Mouse (Mus musculus) C2C12 (cell line): Measurements from ENCODE around the gene Hic2. TPM values are rescaled to one million over a fixed set of nuclear protein-coding genes. Genes with fewer than 3 reads are reported as not detected.

Experiments used
- H3K27me3 ChIP-seq: one replicate; pipeline ENCODE4 v1.6.1; 2011; ENCODE audit not compliant: control insufficient read depth, insufficient read depth, insufficient read length
- H3K36me3 ChIP-seq: one replicate; pipeline ENCODE4 v1.6.1; 2011; ENCODE audit not compliant: control insufficient read depth, insufficient read depth
- H3K4me3 ChIP-seq: one replicate; pipeline ENCODE4 v1.5.1; 2011; ENCODE audit warnings: mild to moderate bottlenecking, control low read depth; ENCODE audit not compliant: poor library complexity, insufficient read depth, severe bottlenecking
- H3K79me2 ChIP-seq: one replicate; pipeline ENCODE4 v1.6.1; 2011; ENCODE audit not compliant: control insufficient read depth, insufficient read depth
- H3K79me3 ChIP-seq: one replicate; pipeline ENCODE4 v1.6.1; 2011; ENCODE audit warnings: low read depth, control low read depth
- H3ac ChIP-seq: one replicate; pipeline ENCODE3; 2011; ENCODE audit warnings: low read depth; ENCODE audit not compliant: control insufficient read depth, insufficient read length
- CEBPB ChIP-seq: IDR thresholded peaks from one replicate; pipeline ENCODE4 v1.6.1; 2011; ENCODE audit warnings: low read depth, mild to moderate bottlenecking, control low read depth, moderate library complexity
- CTCF ChIP-seq: IDR thresholded peaks from one replicate; pipeline ENCODE4 v1.5.1; 2011; ENCODE audit not compliant: control insufficient read depth, insufficient read depth, insufficient read length
- FOSL1 ChIP-seq: IDR thresholded peaks from one replicate; pipeline ENCODE4 v1.8.0; 2011; ENCODE audit warnings: mild to moderate bottlenecking, low read length; ENCODE audit not compliant: poor library complexity, insufficient read depth, severe bottlenecking
- MAX ChIP-seq: IDR thresholded peaks from one replicate; pipeline ENCODE4 v1.6.1; 2011; ENCODE audit warnings: mild to moderate bottlenecking, control low read depth
- MYOD1 ChIP-seq: IDR thresholded peaks from one replicate; pipeline ENCODE4 v1.6.1; 2011; ENCODE audit warnings: low read depth; ENCODE audit not compliant: control insufficient read depth, insufficient read length
- MYOG ChIP-seq: IDR thresholded peaks from one replicate; pipeline ENCODE4 v1.6.1; 2011; ENCODE audit not compliant: control insufficient read depth, insufficient read length; ENCODE audit errors: extremely low read depth
- USF1 ChIP-seq: IDR thresholded peaks from one replicate; pipeline ENCODE4 v1.6.1; 2011; ENCODE audit warnings: low read depth, mild to moderate bottlenecking, control low read depth, moderate library complexity
- polyA plus RNA-seq: library from polyadenylated mRNA; unstranded; fragments of >200 nt; fragmentation: generic; extraction: Trizol; gene quantifications from one replicate; pipeline ENCODE4 v1.2.1, GENCODE M21; 2012; ENCODE audit warnings: missing spikeins

The Hic2 gene
- polyA plus RNA-seq, 1 experiment = 1.1 TPM

DNA sequence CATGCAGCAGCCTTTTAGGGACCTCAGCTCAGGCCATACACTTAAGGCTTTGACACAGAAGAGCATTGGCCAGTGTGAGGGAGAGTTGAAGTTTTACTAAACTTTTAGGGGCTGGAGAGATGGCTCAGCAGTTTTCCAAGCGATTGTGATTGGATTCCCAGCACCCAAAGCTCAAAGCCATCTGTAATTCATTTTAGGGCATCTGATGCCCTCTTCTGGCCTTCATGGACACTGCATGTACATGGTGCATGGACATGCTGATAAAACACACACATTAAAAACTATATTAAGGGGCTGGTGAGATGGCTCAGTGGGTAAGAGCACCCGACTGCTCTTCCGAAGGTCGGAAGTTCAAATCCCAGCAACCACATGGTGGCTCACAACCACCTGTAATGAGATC lies 37.8 kb downstream of the Hic2 start:
- Histone ChIP-seq H3K79me3 (no peaks in the 10 kb centered on the region), H3K4me3 (no peak overlapping the region), H3ac (no peak overlapping the region), H3K27me3 (no peaks in the 10 kb centered on the region), H3K79me2 (no peaks in the 10 kb centered on the region), H3K36me3 (no peaks in the 10 kb centered on the region)
- no peak for TF ChIP-seq CTCF
- no peak for TF ChIP-seq MAX
- TF ChIP-seq CEBPB = no peak
- no peak for TF ChIP-seq FOSL1
- TF ChIP-seq MYOG = no peak
- TF ChIP-seq MYOD1 = no peak
- TF ChIP-seq USF1 = no peak

DNA sequence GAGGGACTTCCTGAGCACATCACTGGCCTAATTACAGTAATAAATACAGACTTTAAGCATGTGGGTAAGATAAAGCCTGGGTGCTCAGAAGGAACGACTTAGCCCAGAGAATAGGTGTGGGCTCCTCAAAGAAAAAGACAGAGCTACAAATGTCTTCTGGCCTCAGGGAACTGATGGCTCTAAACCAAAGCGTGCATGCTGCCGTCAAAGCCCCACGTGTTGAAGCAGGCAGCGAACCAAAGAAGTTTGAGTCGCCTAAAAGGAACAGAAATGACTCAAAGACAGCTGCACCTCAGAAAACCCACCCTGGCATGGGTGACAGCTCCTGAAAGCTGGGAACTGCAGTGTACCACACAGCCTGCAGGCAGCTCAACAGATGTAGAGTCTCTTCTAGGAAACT lies 38.5 kb downstream of the Hic2 start:
- Histone ChIP-seq H3K79me3 (no peaks in the 10 kb centered on the region), H3K27me3 (no peaks in the 10 kb centered on the region), H3K4me3 (no peak overlapping the region)

DNA sequence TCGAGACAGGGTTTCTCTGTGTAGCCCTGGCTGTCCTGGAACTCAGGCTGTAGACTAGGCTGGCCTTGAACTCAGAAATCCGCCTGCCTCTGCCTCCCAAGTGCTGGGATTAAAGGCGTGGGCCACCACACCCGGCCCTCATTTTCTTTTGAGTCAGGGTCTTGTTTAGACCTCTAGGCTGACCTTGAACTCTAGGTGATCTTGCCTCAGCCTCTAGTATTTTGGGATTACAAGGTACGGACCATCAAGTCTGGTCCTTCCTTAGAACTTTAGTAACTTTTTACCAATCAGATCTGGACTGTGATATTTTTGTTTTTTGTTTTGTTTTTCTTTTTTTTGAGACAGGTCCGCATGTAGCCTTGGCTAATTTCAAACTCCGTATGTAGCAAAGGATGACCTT lies 42.3 kb downstream of the Hic2 start, which contains the start of gene Tmem191c:
Gene Tmem191c (plus strand): TSS at position 357 of the 400 bp plus-strand sequence.
- H3K36me3 ChIP-seq = no peaks in the 10 kb centered on the region
- no peaks in the 10 kb centered on the region for H3K27me3 ChIP-seq

More for the DNA sequence above, 38.5 kb downstream of the Hic2 start:
- TF ChIP-seq USF1 = no peak
- TF ChIP-seq FOSL1 = no peak
- no peak for TF ChIP-seq CEBPB
- TF ChIP-seq MYOG = no peak
- TF ChIP-seq CTCF = no peak
- TF ChIP-seq MAX = no peak
- TF ChIP-seq MYOD1 = no peak
- Histone ChIP-seq H3ac (no peak overlapping the region), H3K36me3 (no peaks in the 10 kb centered on the region), H3K79me2 (no peaks in the 10 kb centered on the region)

DNA sequence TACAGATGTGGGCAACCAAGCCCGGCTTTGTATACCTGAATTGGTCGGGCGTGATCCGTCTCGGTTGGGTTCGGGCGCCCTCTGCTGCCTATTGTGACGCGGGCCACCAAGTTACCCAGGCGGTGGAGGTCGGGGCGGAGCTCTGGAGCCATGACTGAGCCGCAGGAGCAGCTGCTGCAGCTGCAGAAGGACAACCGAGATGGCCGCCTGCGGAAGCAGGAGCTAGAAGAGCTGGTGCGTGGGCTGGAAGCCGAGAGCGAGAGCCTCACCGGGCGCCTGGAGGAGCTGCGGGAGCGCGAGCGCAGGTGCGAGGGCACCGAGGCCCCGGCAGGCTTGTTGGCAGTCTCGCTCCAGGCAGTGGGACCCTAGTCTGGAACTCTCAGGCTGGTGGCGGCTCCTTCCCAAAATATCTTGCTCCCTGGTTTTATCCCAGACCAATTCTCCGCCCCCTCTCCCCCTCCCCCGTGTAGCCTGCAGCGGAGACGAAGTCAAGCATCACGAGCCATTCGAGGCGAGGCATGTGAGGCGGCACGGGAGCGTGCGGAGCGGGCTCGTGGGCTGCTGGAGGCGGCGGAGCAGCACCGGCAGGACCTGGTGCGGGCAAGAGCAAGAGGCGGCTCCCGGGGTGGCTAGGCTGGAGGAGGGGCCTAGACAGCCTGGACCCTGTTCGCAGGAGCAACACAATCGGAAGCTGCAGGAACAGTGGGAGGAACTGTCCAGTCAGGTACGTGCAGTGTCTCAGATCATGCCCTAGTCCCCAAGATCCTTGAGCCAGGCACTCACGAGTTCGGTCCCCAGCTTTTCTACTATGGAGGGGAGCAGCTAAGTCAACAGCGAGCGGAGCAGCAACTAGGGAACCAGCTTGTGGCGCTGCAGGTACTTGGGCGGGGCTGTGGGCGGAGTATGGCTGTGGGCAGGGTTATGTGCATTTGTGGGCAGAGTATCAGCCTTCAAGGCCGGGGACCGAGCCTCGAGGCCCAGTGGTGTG lies 43.1 kb downstream of the Hic2 start:
- H3ac ChIP-seq = peak overlapping the region; percentile 72
- H3K4me3 ChIP-seq = peak overlapping the region; percentile 25
- no peaks in the 10 kb centered on the region for H3K79me3 ChIP-seq
- TF ChIP-seq CTCF (peak; percentile 93), MYOD1 (peak; percentile 45), MAX (no peak)
- H3K27me3 ChIP-seq = no peaks in the 10 kb centered on the region
- H3K36me3 ChIP-seq = no peaks in the 10 kb centered on the region
- H3K79me2 ChIP-seq = no peaks in the 10 kb centered on the region

More for the DNA sequence above, 42.3 kb downstream of the Hic2 start, which contains the start of gene Tmem191c:
- peak within 1 kb of the TSS; percentile 25 for H3K4me3 ChIP-seq
- no peaks in the 10 kb centered on the region for H3K79me2 ChIP-seq
- H3K79me3 ChIP-seq = no peaks in the 10 kb centered on the region
- TF ChIP-seq MAX (no peak), CTCF (no peak), FOSL1 (no peak), MYOD1 (no peak), CEBPB (no peak), USF1 (no peak), MYOG (no peak)
- peak within 1 kb of the TSS; percentile 72 for H3ac ChIP-seq

DNA sequence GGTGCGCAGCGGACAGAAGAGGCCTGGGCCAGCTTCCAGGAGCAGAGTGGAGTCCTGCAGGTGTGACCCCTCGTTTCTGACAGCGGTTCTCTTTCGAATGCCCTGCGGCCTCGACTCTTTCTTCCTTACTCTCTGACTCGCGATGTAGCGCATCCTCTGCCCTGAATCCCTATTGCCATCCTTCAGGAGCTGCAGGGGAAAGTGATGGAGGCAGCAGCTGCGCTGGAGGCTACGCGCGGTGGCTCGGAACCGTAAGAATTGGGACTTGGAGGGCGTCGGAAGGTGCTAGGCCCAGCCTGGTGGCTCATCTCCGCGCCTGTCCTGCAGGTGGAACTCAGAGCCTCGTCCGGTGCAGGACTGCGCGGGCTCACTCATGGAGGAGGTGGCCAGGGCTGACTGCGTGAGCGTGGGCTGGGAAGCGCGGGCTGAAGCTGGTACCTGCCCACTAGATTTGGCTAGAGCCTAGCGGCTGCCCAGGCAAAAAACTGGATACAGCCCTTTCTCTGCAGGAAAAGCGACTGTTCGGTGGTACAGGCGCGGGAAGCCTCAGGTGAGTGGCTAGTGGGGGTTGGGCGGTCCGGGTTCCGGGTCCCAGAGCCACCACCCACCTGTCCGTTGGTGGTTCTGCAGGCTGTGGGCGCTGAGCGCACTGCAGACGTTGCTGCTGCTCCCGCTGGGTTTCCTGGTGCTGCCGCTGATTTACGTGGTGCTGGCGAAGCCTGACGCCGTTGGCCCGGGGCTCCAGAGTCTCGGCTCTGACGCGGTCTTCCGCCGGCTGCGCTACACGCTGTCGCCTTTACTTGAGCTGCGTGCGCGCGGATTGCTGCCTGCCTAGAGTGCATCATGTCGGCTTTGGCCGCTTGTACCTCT lies 44.2 kb downstream of the Hic2 start:
- H3K4me3 ChIP-seq = no peak overlapping the region
- no peak for TF ChIP-seq MAX
- TF ChIP-seq FOSL1 = no peak
- no peak for TF ChIP-seq MYOD1
- TF ChIP-seq CEBPB = no peak
- no peak for TF ChIP-seq CTCF
- H3K27me3 ChIP-seq = no peaks in the 10 kb centered on the region

DNA sequence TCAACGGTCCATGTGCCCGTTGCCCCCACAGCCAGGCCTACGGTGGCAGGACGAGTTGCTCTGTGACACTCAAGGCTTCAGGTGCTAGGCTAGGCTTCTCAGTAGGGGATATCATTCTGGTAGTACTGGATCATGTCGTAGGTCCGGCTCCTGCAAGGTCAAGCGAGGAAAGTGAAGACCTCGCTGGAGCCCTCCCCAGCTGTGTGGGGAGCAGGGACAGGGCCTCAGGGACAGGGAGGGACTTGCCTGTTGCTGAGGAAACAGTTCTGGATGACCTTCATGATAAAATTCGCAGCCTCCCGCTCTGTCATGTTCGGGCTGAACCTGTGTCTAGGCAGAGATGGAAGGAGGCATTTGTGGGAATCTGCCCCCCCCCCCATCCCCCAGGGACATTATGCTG lies 47.1 kb downstream of the Hic2 start:
- no peak overlapping the region for H3ac ChIP-seq
- H3K79me2 ChIP-seq = no peaks in the 10 kb centered on the region
- no peak overlapping the region for H3K4me3 ChIP-seq
- H3K27me3 ChIP-seq = no peaks in the 10 kb centered on the region
- TF ChIP-seq FOSL1 (no peak), MAX (no peak), MYOG (no peak)
- peaks cover 8% of the 10 kb centered on the region for H3K36me3 ChIP-seq
- H3K79me3 ChIP-seq = no peaks in the 10 kb centered on the region

More for the DNA sequence above, 44.2 kb downstream of the Hic2 start:
- no peak overlapping the region for H3ac ChIP-seq
- peaks cover 6% of the 10 kb centered on the region for H3K36me3 ChIP-seq
- no peaks in the 10 kb centered on the region for H3K79me2 ChIP-seq
- H3K79me3 ChIP-seq = no peaks in the 10 kb centered on the region
